Mouse (Mus musculus) v-Abl transformed pro-B cells (cell line): ENCODE measurements around the gene Pou6f1.

ENCODE experiments used
- in situ Hi-C, 2 experiments: fragments of 400-800 bp; cut with MboI; formaldehyde crosslinking; loops; one replicate each; pipeline ENCODE4 v1.15.1; 2025; ENCODE audit not compliant: unreplicated experiment in 2 of 2

The Pou6f1 gene

GRCm38 (mm10) chr15:100580108-100580507 is 19.7 kb downstream of the Pou6f1 start:
- in situ Hi-C loops = no loop called here

GRCm38 (mm10) chr15:100577972-100578371 is 21.8 kb downstream of the Pou6f1 start:
- in situ Hi-C loops = no loop called here

GRCm38 (mm10) chr15:100576810-100577209 is 23.0 kb downstream of the Pou6f1 start:
- in situ Hi-C loops = no loop called here

GRCm38 (mm10) chr15:100576392-100576791 is 23.4 kb downstream of the Pou6f1 start:
- in situ Hi-C loops = no loop called here

GRCm38 (mm10) chr15:100575366-100575765 is 24.4 kb downstream of the Pou6f1 start:
- in situ Hi-C loops = no loop called here

GRCm38 (mm10) chr15:100574378-100574777 is 25.4 kb downstream of the Pou6f1 start:
- in situ Hi-C loops = no loop called here

GRCm38 (mm10) chr15:100573946-100574345 is 25.8 kb downstream of the Pou6f1 start:
- in situ Hi-C loops = no loop called here

GRCm38 (mm10) chr15:100569239-100569638 is 30.5 kb downstream of the Pou6f1 start:
- in situ Hi-C loops = no loop called here

- in situ Hi-C loops = no loop called here
Measured at GRCm38 (mm10) chr15:100566531-100566930, 33.3 kb downstream of the Pou6f1 start.

- in situ Hi-C loops = no loop called here
Measured at GRCm38 (mm10) chr15:100557705-100558433, 41.9 kb downstream of the Pou6f1 start.

GRCm38 (mm10) chr15:100556378-100556777 is 43.4 kb downstream of the Pou6f1 start:
- in situ Hi-C loops = no loop called here

- in situ Hi-C loops = no loop called here
Measured at GRCm38 (mm10) chr15:100555965-100556364, 43.8 kb downstream of the Pou6f1 start.

- in situ Hi-C loops = loop anchor here in 1 of 2 experiments (5.0 kb wide), 1 partner anchor 54 kb away; the partner anchor contains the start of gene Csrnp2
Measured at GRCm38 (mm10) chr15:100551326-100552307, 48.2 kb downstream of the Pou6f1 start, which contains the start of gene Tfcp2. TSS of gene Tfcp2 (minus strand) at chr15:100552008.

- in situ Hi-C loops = loop anchor here in 1 of 2 experiments (5.0 kb wide), 1 partner anchor 53 kb away; the partner anchor contains the start of gene Csrnp2
Measured at GRCm38 (mm10) chr15:100550280-100550679, 49.5 kb downstream of the Pou6f1 start.

GRCm38 (mm10) chr15:100543651-100544030 is 56.1 kb downstream of the Pou6f1 start:
- in situ Hi-C loops = loop anchor here (5.0 to 25.0 kb wide), 2 partner anchors 69 to 444 kb away; no protein-coding TSS in a partner anchor

GRCm38 (mm10) chr15:100542876-100543650 is 56.7 kb downstream of the Pou6f1 start:
- in situ Hi-C loops = loop anchor here (5.0 to 25.0 kb wide), 2 partner anchors 69 to 444 kb away; no protein-coding TSS in a partner anchor

- in situ Hi-C loops = loop anchor here (5.0 to 25.0 kb wide), 2 partner anchors 71 to 446 kb away; no protein-coding TSS in a partner anchor
Measured at GRCm38 (mm10) chr15:100541426-100541825, 58.4 kb downstream of the Pou6f1 start.

- in situ Hi-C loops = loop anchor here (5.0 to 25.0 kb wide), 2 partner anchors 71 to 446 kb away; no protein-coding TSS in a partner anchor
Measured at GRCm38 (mm10) chr15:100541001-100541400, 58.8 kb downstream of the Pou6f1 start.

GRCm38 (mm10) chr15:100539411-100539810 is 60.4 kb downstream of the Pou6f1 start:
- in situ Hi-C loops = loop anchor here (5.0 to 25.0 kb wide), 3 partner anchors 138 to 448 kb away; partner anchors contain the start of gene Cela1 (in 1 of the 2)

GRCm38 (mm10) chr15:100537913-100538312 is 61.9 kb downstream of the Pou6f1 start:
- in situ Hi-C loops = loop anchor here (5.0 to 25.0 kb wide), 3 partner anchors 139 to 449 kb away; partner anchors contain the start of gene Cela1 (in 1 of the 2)
